Mouse (Mus musculus): ENCODE data around the gene H2al1k. TPM values are rescaled to one million over a fixed set of nuclear protein-coding genes. Genes with fewer than 3 reads are reported as not detected.
"Not testable (repeated sequence)": the region's sequence is repeated elsewhere in the genome, so short reads cannot be mapped to it uniquely, and the experiment has no call there.

Gene H2al1k
- total RNA-seq (2012; rRNA removed) (not detected in 2 replicates), polyA plus RNA-seq (2012; ENCODE audit: insufficient read depth in 1 of 2, insufficient read length in 2 of 2, low read depth in 1 of 2, low replicate concordance in 2 of 2, missing spikeins in 1 of 2) (not detected)

DNA sequence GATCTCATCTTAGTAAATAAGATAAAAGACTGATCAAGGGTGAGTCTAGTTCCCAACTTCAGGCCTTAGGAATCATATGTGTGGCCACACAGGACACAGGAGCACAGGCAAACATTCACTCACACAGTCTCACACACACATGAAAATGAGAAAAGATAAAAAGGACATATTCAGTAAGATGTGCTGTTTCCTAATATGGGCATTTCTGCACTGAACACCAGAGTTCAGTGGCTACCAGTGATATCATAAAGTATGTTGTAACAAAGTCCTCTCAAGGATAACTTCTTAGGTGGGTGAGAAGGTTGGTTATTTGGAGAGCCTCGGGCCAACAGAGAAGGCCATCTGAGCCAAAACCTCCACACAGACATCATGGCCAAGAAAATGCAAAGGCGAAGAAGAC lies at the start of gene H2al1k:
Gene H2al1k, plus strand, starts transcription at position 301 of the 400 bp plus-strand sequence.
- not testable (repeated sequence) for H3K4me3 ChIP-seq (ENCODE audit: control insufficient read depth in 1 of 2, insufficient read depth in 1 of 2, low read depth in 2 of 2, low read length in 2 of 2); H3K9ac ChIP-seq (ENCODE audit: control insufficient read depth, low read depth, low read length, poor library complexity, severe bottlenecking); H3K79me2 ChIP-seq (ENCODE audit: control insufficient read depth, insufficient read depth, low read length, poor library complexity); H3K36me3 ChIP-seq (ENCODE audit: control insufficient read depth in 1 of 2, insufficient read depth in 2 of 2, low read length in 2 of 2); H3K27me3 ChIP-seq (ENCODE audit: control insufficient read depth in 1 of 2, insufficient read depth in 2 of 2, low read length in 2 of 2); DNase-seq (ENCODE audit: low read depth, low spot score); H3K9me3 ChIP-seq (replicated peaks; ENCODE audit: insufficient read depth, low read length); H3K27ac ChIP-seq (ENCODE audit: control insufficient read depth, low read depth, low read length); H3K4me1 ChIP-seq (ENCODE audit: control insufficient read depth in 1 of 2, insufficient read depth in 2 of 2, low read length in 2 of 2)

- Histone ChIP-seq H3K4me3 (ENCODE audit: control insufficient read depth in 1 of 2, insufficient read depth in 1 of 2, low read depth in 2 of 2, low read length in 2 of 2) (no peak overlapping the region), H3K9me3 (replicated peaks; ENCODE audit: insufficient read depth, low read length) (no peaks in the 10 kb centered on the region), H3K79me2 (ENCODE audit: control insufficient read depth, insufficient read depth, low read length, poor library complexity) (peaks cover 3% of the 10 kb centered on the region), H3K36me3 (ENCODE audit: control insufficient read depth in 1 of 2, insufficient read depth in 2 of 2, low read length in 2 of 2) (peaks cover 4 to 19% of the 10 kb centered on the region in 2 experiments), H3K9ac (ENCODE audit: control insufficient read depth, low read depth, low read length, poor library complexity, severe bottlenecking) (no peak overlapping the region), H3K27ac (ENCODE audit: control insufficient read depth, low read depth, low read length) (no peak overlapping the region), H3K27me3 (ENCODE audit: control insufficient read depth in 1 of 2, insufficient read depth in 2 of 2, low read length in 2 of 2) (no peaks in the 10 kb centered on the region), H3K4me1 (ENCODE audit: control insufficient read depth in 1 of 2, insufficient read depth in 2 of 2, low read length in 2 of 2) (peaks cover 5 to 9% of the 10 kb centered on the region in 2 experiments)
- TF ChIP-seq MAFK (IDR thresholded peaks at IDR 0.05; ENCODE audit: borderline replicate concordance, low read depth, low read length) (no peak), ZMIZ1 (IDR thresholded peaks at IDR 0.05; ENCODE audit: low read depth, low read length) (no peak), MYB (IDR thresholded peaks at IDR 0.05; ENCODE audit: low read depth, low read length) (no peak), E2F4 (IDR thresholded peaks at IDR 0.05; ENCODE audit: borderline replicate concordance, low read depth, low read length) (no peak), MAX (IDR thresholded peaks at IDR 0.05; ENCODE audit: low read length) (no peak), ELF1 (IDR thresholded peaks at IDR 0.05; ENCODE audit: low read depth, low read length) (no peak), CHD2 (IDR thresholded peaks at IDR 0.05; ENCODE audit: low read length) (no peak), CTCF (IDR thresholded peaks at IDR 0.05 in 2 of 3, conservative IDR thresholded peaks at IDR 0.05 in 1 of 3; ENCODE audit: control insufficient read depth in 1 of 3, insufficient read depth in 1 of 3, low read depth in 2 of 3, low read length in 3 of 3, poor library complexity in 1 of 3, severe bottlenecking in 1 of 3) (no peak), POLR2AphosphoS2 (IDR thresholded peaks at IDR 0.05; ENCODE audit: low read length) (no peak), NELFE (IDR thresholded peaks at IDR 0.05; ENCODE audit: low read depth, low read length) (no peak)
- no peak for DNase-seq (ENCODE audit: low read depth, low spot score)
Observed at GRCm38 (mm10) chrX:9302791-9303190, 47.6 kb upstream of the H2al1k start.

- peak; percentile 38 for DNase-seq (ENCODE audit: low read depth, low spot score)
- peaks cover 5 to 6% of the 10 kb centered on the region in 2 experiments for H3K4me1 ChIP-seq (ENCODE audit: control insufficient read depth in 1 of 2, insufficient read depth in 2 of 2, low read length in 2 of 2)
- no peak overlapping the region for H3K9ac ChIP-seq (ENCODE audit: control insufficient read depth, low read depth, low read length, poor library complexity, severe bottlenecking)
- no peak overlapping the region for H3K4me3 ChIP-seq (ENCODE audit: control insufficient read depth in 1 of 2, insufficient read depth in 1 of 2, low read depth in 2 of 2, low read length in 2 of 2)
- H3K9me3 ChIP-seq (replicated peaks; ENCODE audit: insufficient read depth, low read length), result no peaks in the 10 kb centered on the region
- H3K79me2 ChIP-seq (ENCODE audit: control insufficient read depth, insufficient read depth, low read length, poor library complexity), result peaks cover 3% of the 10 kb centered on the region
- H3K36me3 ChIP-seq (ENCODE audit: control insufficient read depth in 1 of 2, insufficient read depth in 2 of 2, low read length in 2 of 2), result peaks cover 4 to 15% of the 10 kb centered on the region in 2 experiments
- no peak overlapping the region for H3K27ac ChIP-seq (ENCODE audit: control insufficient read depth, low read depth, low read length)
- no peaks in the 10 kb centered on the region for H3K27me3 ChIP-seq (ENCODE audit: control insufficient read depth in 1 of 2, insufficient read depth in 2 of 2, low read length in 2 of 2)
- TF ChIP-seq GATA1 (IDR thresholded peaks at IDR 0.05; ENCODE audit: low read depth, low read length) (0 out of 2 replicates have a peak, but pooled peaks have one; percentile 37), CHD1 (IDR thresholded peaks at IDR 0.05; ENCODE audit: low read depth, low read length) (no peak), ZMIZ1 (IDR thresholded peaks at IDR 0.05; ENCODE audit: low read depth, low read length) (no peak), MAX (IDR thresholded peaks at IDR 0.05; ENCODE audit: low read length) (no peak), TCF12 (IDR thresholded peaks at IDR 0.05; ENCODE audit: low read depth, low read length) (peak; percentile 60; the same call in 1 of the 2 replicates), TAL1 (IDR thresholded peaks at IDR 0.05; ENCODE audit: low read length) (peak; percentile 58), RCOR1 (IDR thresholded peaks at IDR 0.05; ENCODE audit: low read depth, low read length) (no peak), SIN3A (IDR thresholded peaks at IDR 0.05; ENCODE audit: low read length) (no peak), EP300 (IDR thresholded peaks at IDR 0.05; ENCODE audit: low read depth in 1 of 2, low read length in 2 of 2) (peak; percentile 55 to 64; a peak in 3 of 4 replicates)
Observed at GRCm38 (mm10) chrX:9303455-9303854, 47.0 kb upstream of the H2al1k start.
